Mouse (Mus musculus): ENCODE measurements around the gene Cdca8.

- TF ChIP-seq POLR2A (IDR thresholded peaks at IDR 0.05; ENCODE audit: borderline replicate concordance, low read depth, low read length): no peak
- TF ChIP-seq CTCF (IDR thresholded peaks at IDR 0.05; ENCODE audit: low read depth, low read length): no peak
These were observed 48.3 kb downstream of the Cdca8 start for GRCm38 (mm10) chr4:124890831-124891230.

All from bone marrow macrophage, adult 2 months (primary cell).